Mouse (Mus musculus) layer of hippocampus, adult 11-12 months (tissue): ENCODE results near the gene Olfr625-ps1.
A peak's percentile ranks its signal among the peaks of the same experiment; 100 is the strongest.

Experiments
- DNase-seq: peaks from one replicate; pipeline ENCODE4 v3.0.0; 2022; ENCODE audit warnings: low spot score

Gene Olfr625-ps1

DNA sequence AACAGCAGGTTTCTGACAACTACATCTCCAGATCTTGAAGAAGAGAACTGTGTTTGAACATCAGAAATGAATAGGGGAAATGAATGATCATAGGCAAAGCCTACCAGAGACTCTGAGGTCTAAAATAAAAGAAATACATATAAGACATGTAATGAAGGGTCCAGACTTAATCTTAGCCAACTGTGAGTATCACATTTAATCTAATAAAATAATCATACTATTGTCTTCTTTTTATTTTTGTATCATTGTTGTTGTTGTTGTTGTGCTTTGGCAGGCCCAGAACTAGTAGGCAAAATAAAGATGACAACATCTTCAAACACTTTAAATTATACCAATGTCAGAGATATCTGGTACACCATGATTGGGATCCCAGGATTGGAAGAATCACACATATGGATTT is at the start of gene Olfr625-ps1:
TSS of gene Olfr625-ps1 (plus strand) at position 301 of the 400 bp plus-strand sequence.
- DNase-seq, result no peak

DNA sequence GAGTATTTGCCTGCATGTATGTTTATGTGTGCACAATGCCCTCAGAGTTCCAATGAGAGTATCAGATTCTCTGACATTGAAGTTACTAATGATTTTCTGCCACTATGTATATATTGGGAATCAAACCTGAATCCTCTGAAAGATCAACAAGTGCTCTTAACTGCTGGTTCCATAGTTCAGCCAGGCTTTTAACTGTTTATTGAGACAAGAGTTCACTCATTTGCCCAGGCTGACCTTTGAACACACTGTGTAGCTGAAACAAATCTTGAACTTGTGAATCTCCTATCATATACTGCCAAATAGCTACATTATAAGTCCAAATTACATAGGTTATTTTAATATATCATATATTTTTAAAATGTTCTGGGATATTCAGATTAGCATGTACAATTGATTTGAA is 45.7 kb upstream of the Olfr625-ps1 start:
- no peak for DNase-seq

DNA sequence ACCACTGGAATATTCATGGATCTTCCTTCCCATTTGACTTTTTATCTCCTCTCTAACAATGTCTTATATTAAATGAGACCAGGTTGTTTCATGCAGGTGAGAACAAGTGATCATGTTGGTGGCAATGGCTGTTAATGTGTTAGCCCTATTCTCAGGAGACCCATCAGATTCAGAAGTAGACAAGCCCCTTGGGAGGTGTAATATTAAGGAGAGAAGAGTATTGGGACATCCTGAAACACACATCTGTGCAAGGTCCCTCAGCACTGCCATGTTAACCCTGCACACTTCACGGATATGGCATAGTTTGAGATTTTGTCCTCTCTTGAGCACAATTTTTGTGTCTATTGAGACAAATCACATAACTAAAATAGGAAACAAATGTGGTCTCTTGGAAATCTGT is 39.9 kb upstream of the Olfr625-ps1 start, which contains the start of gene Olfr622:
TSS of gene Olfr622 (minus strand) at position 101 of the 400 bp plus-strand sequence.
- DNase-seq, result no peak

DNA sequence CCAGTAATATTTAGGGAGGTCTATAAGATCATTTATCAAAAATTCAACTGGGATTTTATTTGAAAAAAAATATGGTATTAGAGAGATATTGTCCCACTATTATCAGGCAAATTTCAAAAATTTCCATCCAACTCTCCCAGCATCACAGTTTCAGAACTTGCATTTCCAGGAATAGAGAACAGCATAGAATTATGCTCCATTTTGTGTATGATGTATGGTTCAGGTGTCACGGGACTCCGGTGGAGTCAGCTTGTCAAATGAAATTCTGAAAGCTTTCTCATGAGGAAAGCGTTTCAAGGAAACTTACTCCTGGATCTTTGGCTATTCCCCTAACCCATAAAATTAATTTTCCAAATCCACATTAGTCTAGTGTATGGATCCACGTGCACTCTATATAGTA is 38.5 kb upstream of the Olfr625-ps1 start:
- no peak for DNase-seq

DNA sequence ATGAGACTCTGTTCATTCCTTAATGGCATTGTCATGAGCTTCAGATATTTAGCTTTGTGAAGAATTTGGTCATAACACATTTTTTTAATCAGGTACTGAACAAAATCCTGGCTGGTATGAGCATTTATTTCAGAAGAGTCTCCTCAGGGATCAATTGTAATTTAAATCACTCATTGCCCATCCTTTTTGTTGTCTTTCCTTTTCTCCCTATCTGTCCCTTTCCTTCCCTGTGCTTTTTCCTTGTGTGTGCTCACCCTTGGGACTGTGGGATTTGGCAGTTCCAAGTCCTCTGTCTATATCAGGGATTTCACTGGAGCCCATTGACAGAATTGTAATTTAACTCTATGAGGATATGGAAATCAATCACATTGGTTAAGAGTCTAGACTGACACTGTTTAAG is 18.9 kb upstream of the Olfr625-ps1 start, which contains the start of gene Olfr623:
TSS of gene Olfr623 (minus strand) at position 101 of the 400 bp plus-strand sequence.
- no peak for DNase-seq

DNA sequence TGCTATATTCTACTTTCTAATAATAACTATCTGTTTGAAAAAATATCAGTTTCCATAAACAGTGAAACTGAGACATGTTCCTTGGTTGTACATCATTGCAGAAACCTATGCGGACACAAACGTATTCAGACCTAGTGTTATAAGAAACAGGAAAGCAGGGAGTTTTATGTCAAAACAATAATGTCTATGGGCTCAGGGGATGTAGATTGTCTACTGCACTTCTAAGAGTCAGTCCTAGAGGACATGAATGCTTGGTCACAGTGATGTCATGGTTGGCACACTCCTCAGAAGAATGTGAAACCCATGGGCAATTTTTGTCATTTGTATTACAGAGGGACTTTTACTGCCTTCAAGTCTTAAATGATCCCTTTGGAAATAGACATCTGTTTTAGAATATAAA is 11.4 kb upstream of the Olfr625-ps1 start, which contains the start of gene Olfr624:
TSS of gene Olfr624 (minus strand) at position 101 of the 400 bp plus-strand sequence.
- no peak for DNase-seq

DNA sequence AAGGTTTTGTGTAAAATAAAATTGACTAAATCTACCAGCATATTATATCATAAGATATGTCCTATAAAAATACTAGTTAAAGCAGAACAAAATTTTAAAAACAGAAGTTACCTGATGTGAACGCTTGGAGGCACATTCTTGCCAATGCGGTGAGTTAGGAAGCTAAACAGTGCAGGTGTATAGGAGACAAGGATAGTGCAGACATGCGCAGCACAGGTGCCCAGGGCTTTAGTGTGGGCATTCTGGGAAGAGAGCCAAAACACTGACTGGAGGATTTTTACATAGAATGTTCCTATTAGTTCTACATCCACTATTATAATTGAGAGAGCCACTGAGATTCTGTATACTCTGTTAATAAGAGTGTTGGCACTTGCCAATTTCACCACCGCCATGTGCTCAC is 16.9 kb downstream of the Olfr625-ps1 start:
- DNase-seq, result no peak

DNA sequence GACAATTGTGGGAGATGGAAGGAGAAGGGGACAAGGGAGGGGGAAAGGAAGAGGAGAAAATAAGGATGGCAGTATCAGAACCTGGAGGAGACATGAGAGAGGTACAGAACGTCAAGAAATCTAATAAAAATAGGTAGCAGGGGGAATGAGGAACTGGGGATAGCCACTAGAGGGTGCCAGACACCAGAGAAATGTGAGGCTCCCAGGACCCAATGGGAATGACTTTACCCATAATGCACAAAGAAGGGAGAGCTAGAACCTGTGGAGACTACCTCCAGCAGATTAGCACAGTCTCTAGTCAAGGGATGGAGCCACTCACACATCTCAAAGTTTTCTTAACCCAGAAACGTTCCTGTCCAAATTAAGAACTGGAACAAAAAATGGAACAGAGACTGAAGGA is 29.5 kb downstream of the Olfr625-ps1 start:
- no peak for DNase-seq

DNA sequence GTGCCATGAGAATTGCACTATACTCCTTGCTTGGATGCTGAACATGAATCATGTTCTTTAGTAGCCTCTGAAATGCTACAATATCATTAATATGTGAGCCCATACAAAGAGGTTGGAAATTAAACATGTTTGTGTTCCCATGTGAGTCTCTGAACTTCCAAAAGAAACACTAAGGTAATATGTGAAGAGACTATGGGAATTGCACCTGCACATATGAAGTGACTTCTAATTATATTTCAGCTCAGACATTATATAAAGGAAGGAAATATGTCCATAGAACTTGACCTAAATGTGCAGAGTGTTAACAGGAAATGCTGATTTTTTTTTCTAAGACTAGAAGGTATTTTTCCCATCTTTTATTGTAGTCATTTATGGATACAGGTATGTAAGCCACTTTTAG is 31.9 kb downstream of the Olfr625-ps1 start, which contains the start of gene Olfr243:
TSS of gene Olfr243 (plus strand) at position 301 of the 400 bp plus-strand sequence.
- no peak for DNase-seq

DNA sequence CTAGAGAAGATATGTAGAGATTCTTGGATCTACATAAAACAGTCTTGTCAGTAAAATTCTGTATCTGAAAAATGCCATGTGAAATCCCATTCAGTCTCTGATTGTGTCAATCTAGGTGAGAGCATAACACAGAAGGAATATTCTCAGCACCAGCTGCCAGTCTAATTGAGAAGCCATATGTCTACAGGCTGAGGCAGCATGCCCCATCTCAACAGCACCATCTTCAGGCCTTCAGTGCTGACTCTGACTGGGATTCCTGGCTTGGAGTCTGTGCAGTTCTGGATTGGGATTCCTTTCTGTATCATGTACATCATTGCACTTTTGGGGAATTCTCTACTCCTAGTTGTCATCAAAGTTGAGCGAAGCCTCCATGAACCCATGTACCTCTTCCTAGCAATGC is 33.9 kb downstream of the Olfr625-ps1 start:
- peak; percentile 15 for DNase-seq

DNA sequence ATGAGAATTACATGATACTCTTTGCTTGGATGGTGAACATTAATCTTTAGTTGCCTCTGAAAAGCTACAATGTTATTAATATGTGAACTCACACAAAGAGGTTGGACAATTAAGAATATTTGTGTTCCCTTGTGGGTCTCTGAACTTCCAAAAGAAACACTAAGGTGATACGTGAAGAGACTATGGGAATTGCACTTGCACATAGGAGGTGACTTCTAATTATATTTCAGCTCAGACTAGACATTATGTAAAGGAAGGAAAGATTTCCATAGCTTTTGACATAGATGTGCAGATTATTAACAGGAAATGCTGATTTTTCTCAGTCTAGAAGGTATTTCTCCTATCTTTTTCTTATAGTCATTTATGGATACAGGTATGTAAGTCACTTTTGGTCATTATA is 47.6 kb downstream of the Olfr625-ps1 start, which contains the start of gene Olfr628:
TSS of gene Olfr628 (plus strand) at position 301 of the 400 bp plus-strand sequence.
- DNase-seq, result no peak
